12 mouse cellular contexts compared by ENCODE assay signal in genomic region chr6:97124336-97125010, GRCm38 (mm10). TPM values are rescaled to one million over a fixed set of nuclear protein-coding genes. Genes with fewer than 3 reads are reported as not detected.
A peak's percentile ranks its signal among the peaks of the same experiment; 100 is the strongest.
DNase-seq lines count a peak whose midpoint lies in the region; ATAC-seq and TF ChIP-seq lines count a peak whose summit lies in the region.
"Had no signal": no experiment of that assay in that cellular context is flagged by ENCODE, and none has a peak within 500 bp of the region (broad histone marks: within the 10 kb centered on the region; RNA-seq: fewer than 3 reads in every experiment).

No protein-coding gene starts in this region.

- H3K4me1 ChIP-seq in heart, embryonic 12.5 days (replicated peaks): peaks cover 9% of the 10 kb centered on the region
- H3K4me1 ChIP-seq in heart, adult 2 months (ENCODE audit: control insufficient read depth, insufficient read depth, low read length): no peaks in the 10 kb centered on the region
- 0 out of 2 replicates have a peak, but pooled peaks cover 6% of the 10 kb centered on the region for H3K4me1 ChIP-seq in intestine, postnatal 0 days (replicated peaks; ENCODE audit: control insufficient read depth, insufficient read depth, low read length)
- H3K4me1 ChIP-seq in small intestine, adult 2 months (ENCODE audit: control insufficient read depth, insufficient read depth, insufficient read length, low read length): peaks cover 3% of the 10 kb centered on the region; the same call in 1 of the 2 replicates
- H3K4me1 ChIP-seq in hindbrain, embryonic 11.5 days (replicated peaks; ENCODE audit: control insufficient read depth, insufficient read depth, low read length): no peaks in the 10 kb centered on the region

- TF ChIP-seq POLR2A in heart, adult 2 months (IDR thresholded peaks at IDR 0.05; ENCODE audit: insufficient read depth, low read depth, low read length): no peak
- no peak for TF ChIP-seq POLR2A in small intestine, adult 2 months (IDR thresholded peaks at IDR 0.05; ENCODE audit: low read depth, low read length)

- 0 out of 2 replicates have a peak overlapping the region, but pooled peaks have one; percentile 25 for H3K27ac ChIP-seq in heart, embryonic 12.5 days (ENCODE audit: poor library complexity, severe bottlenecking)
- H3K27ac ChIP-seq in heart, adult 2 months: no peak overlapping the region
- no peak overlapping the region for H3K27ac ChIP-seq in intestine, postnatal 0 days (ENCODE audit: low read depth, low read length)
- H3K27ac ChIP-seq in small intestine, adult 2 months (ENCODE audit: insufficient read depth, low read depth, low read length): 0 out of 2 replicates have a peak overlapping the region, but pooled peaks have one; percentile 18
- H3K27ac ChIP-seq in hindbrain, embryonic 11.5 days (ENCODE audit: low read depth, low read length): no peak overlapping the region

- intact Hi-C loops in heart, adult 2 months (cut with DNase I): no loop called here

- no peaks in the 10 kb centered on the region; the same call in 1 of the 2 replicates for H3K79me2 ChIP-seq in heart, adult 2 months (replicated peaks; ENCODE audit: control insufficient read depth, insufficient read depth, low read length)

- DNase-seq in heart, adult 2 months: no peak
- peak; percentile 6 for DNase-seq in ovary, adult 18-20 months (ENCODE audit: low spot score)
- DNase-seq in ovary, postnatal 10 days (ENCODE audit: low spot score): no peak
- DNase-seq in thymus, postnatal 10 days (ENCODE audit: low spot score in 2 of 2): no peak
- DNase-seq in hindbrain, embryonic 11.5 days (ENCODE audit: low spot score): no peak
- DNase-seq: cerebellum, adult 18-20 months; gastrocnemius, postnatal 25 days had no signal

- H3K9me3 ChIP-seq in heart, embryonic 12.5 days (replicated peaks): no peaks in the 10 kb centered on the region
- H3K9me3 ChIP-seq in intestine, postnatal 0 days (ENCODE audit: control insufficient read depth): no peaks in the 10 kb centered on the region
- no peaks in the 10 kb centered on the region for H3K9me3 ChIP-seq in hindbrain, embryonic 11.5 days (ENCODE audit: control insufficient read depth, low read length)

- H3K36me3 ChIP-seq in heart, embryonic 12.5 days: peaks cover 40% of the 10 kb centered on the region
- no peaks in the 10 kb centered on the region for H3K36me3 ChIP-seq in heart, adult 2 months (ENCODE audit: control insufficient read depth, insufficient read depth, low read length)
- H3K36me3 ChIP-seq in intestine, postnatal 0 days (ENCODE audit: control insufficient read depth, insufficient read depth): peaks cover 5% of the 10 kb centered on the region; the same call in 1 of the 2 replicates
- peaks cover 5% of the 10 kb centered on the region; the same call in 1 of the 2 replicates for H3K36me3 ChIP-seq in small intestine, adult 2 months (ENCODE audit: control insufficient read depth, insufficient read depth, low read length)
- no peaks in the 10 kb centered on the region for H3K36me3 ChIP-seq in hindbrain, embryonic 11.5 days (ENCODE audit: control insufficient read depth, insufficient read depth, low read length)

- WGBS in heart, embryonic 12.5 days: 50% methylated on average over 10 of the region's 10 CpGs
- 53% methylated on average over 10 of the region's 10 CpGs for WGBS in heart, adult 2 months
- WGBS in intestine, postnatal 0 days: 40% methylated on average over 10 of the region's 10 CpGs
- 22% methylated on average over 10 of the region's 10 CpGs for WGBS in small intestine, adult 2 months
- WGBS in hindbrain, embryonic 11.5 days: 88% methylated on average over 10 of the region's 10 CpGs

- H3K4me2 ChIP-seq in heart, embryonic 12.5 days: no peak overlapping the region
- no peak overlapping the region; the same call in 1 of the 2 replicates for H3K4me2 ChIP-seq in intestine, postnatal 0 days (replicated peaks; ENCODE audit: low read depth)
- H3K4me2 ChIP-seq in hindbrain, embryonic 11.5 days (replicated peaks; ENCODE audit: low read depth, low read length): no peak overlapping the region

- H3K4me3 ChIP-seq in heart, embryonic 12.5 days: no peak overlapping the region
- no peak overlapping the region for H3K4me3 ChIP-seq in heart, adult 2 months
- H3K4me3 ChIP-seq in intestine, postnatal 0 days (ENCODE audit: low read depth, low read length): no peak overlapping the region
- H3K4me3 ChIP-seq in small intestine, adult 2 months (ENCODE audit: low read depth, low read length): no peak overlapping the region
- no peak overlapping the region for H3K4me3 ChIP-seq in hindbrain, embryonic 11.5 days (ENCODE audit: low read depth, low read length)
- H3K4me3 ChIP-seq: myocyte had no signal

- no peak for TF ChIP-seq EP300 in heart, adult 2 months (IDR thresholded peaks at IDR 0.05; ENCODE audit: insufficient read depth, low read depth, low read length)

- no peak overlapping the region for H3K9ac ChIP-seq in heart, embryonic 12.5 days
- H3K9ac ChIP-seq in heart, adult 2 months (ENCODE audit: low read depth, low read length): no peak overlapping the region
- no peak overlapping the region for H3K9ac ChIP-seq in intestine, postnatal 0 days (ENCODE audit: low read depth, low read length)
- H3K9ac ChIP-seq in hindbrain, embryonic 11.5 days (ENCODE audit: low read depth, low read length): no peak overlapping the region

- H3K27me3 ChIP-seq in heart, embryonic 12.5 days (replicated peaks): no peaks in the 10 kb centered on the region
- H3K27me3 ChIP-seq in heart, adult 2 months (ENCODE audit: control insufficient read depth, insufficient read depth, low read length): no peaks in the 10 kb centered on the region
- no peaks in the 10 kb centered on the region for H3K27me3 ChIP-seq in intestine, postnatal 0 days (replicated peaks; ENCODE audit: control insufficient read depth, insufficient read depth, low read length)
- H3K27me3 ChIP-seq in small intestine, adult 2 months (ENCODE audit: control insufficient read depth, insufficient read depth, low read length): no peaks in the 10 kb centered on the region
- no peaks in the 10 kb centered on the region for H3K27me3 ChIP-seq in hindbrain, embryonic 11.5 days (ENCODE audit: control insufficient read depth, insufficient read depth, low read length)
- H3K27me3 ChIP-seq: CH12.LX had no signal

- no peak for TF ChIP-seq CTCF in heart, adult 2 months (IDR thresholded peaks at IDR 0.05)
- no peak for TF ChIP-seq CTCF in intestine, postnatal 0 days (IDR thresholded peaks at IDR 0.05; ENCODE audit: low read depth)
- no peak for TF ChIP-seq CTCF in small intestine, adult 2 months (IDR thresholded peaks at IDR 0.05; ENCODE audit: extremely low read depth, insufficient read length, insufficient replicate concordance, low read depth, low read length)

- no peak for ATAC-seq in heart, embryonic 12.5 days (ENCODE audit: insufficient number of reproducible peaks, low FRiP score)
- peak; percentile 75 for ATAC-seq in intestine, postnatal 0 days
- no peak for ATAC-seq in hindbrain, embryonic 11.5 days (ENCODE audit: low FRiP score)

RNA-seq across cellular contexts. Expression of gene Eogt, which starts 24.5 kb away (rescaled TPM):
- 15.1 and 17.1 TPM in 2 replicates for polyA plus RNA-seq in heart, embryonic 12.5 days (2016; fragmentation: Nextera tagmentation; extraction: Ambion mirVana)
- 10 to 100 TPM; 12.5 to 16.1 TPM for total RNA-seq in heart, adult 2 months (2021)
- 8.7 and 13.5 TPM in 2 replicates for polyA plus RNA-seq in heart, adult 2 months (2012; rRNA removed)
- polyA plus RNA-seq in intestine, postnatal 0 days (2015; fragmentation: Nextera tagmentation; extraction: Ambion mirVana): 4.3 and 4.5 TPM in 2 replicates
- polyA plus RNA-seq in small intestine, adult 2 months (2012; rRNA removed): 2.3 and 4.8 TPM in 2 replicates
- polyA plus RNA-seq in hindbrain, embryonic 11.5 days (2014; fragmentation: Nextera tagmentation; extraction: Ambion mirVana): 8.4 and 8.6 TPM in 2 replicates

RNA-seq across cellular contexts. Expression of gene Tmf1, which starts 54.4 kb away (rescaled TPM):
- polyA plus RNA-seq in heart, embryonic 12.5 days (2016; fragmentation: Nextera tagmentation; extraction: Ambion mirVana): 28.7 and 29.9 TPM in 2 replicates
- total RNA-seq in heart, adult 2 months (2021): 10 to 100 TPM; 35.7 to 43.6 TPM
- polyA plus RNA-seq in heart, adult 2 months (2012; rRNA removed): 2.7 and 4.8 TPM in 2 replicates
- 42.1 and 46.0 TPM in 2 replicates for polyA plus RNA-seq in intestine, postnatal 0 days (2015; fragmentation: Nextera tagmentation; extraction: Ambion mirVana)
- polyA plus RNA-seq in small intestine, adult 2 months (2012; rRNA removed): 1.2 and 2.3 TPM in 2 replicates
- polyA plus RNA-seq in hindbrain, embryonic 11.5 days (2014; fragmentation: Nextera tagmentation; extraction: Ambion mirVana): 34.4 and 42.5 TPM in 2 replicates

Comparison
In these comparisons a context has a peak if more than half of its experiments do, and no peak if none do; other contexts are left out.
1. H3K27ac ChIP-seq: peak in heart, embryonic 12.5 days (single experiment) and small intestine, adult 2 months (single experiment); none in heart, adult 2 months (single experiment), intestine, postnatal 0 days (single experiment) and hindbrain, embryonic 11.5 days (single experiment).